Mouse (Mus musculus) liver, adult 2 months (tissue): ENCODE measurements around the gene Gpc6. TPM values are rescaled to one million over a fixed set of nuclear protein-coding genes. Genes with fewer than 3 reads are reported as not detected.

Source experiments
- DNase-seq: peaks from one replicate; pipeline ENCODE4 v3.0.0-alpha.2; 2011; ENCODE audit warnings: low read depth, low spot score; ENCODE audit errors: extremely low read depth
- H3K27ac ChIP-seq: fragments of 200-500 bp; replicated peaks from 2 replicates; pipeline ENCODE4 v1.5.1; 2012; ENCODE audit warnings: low read depth, mild to moderate bottlenecking, control low read depth, inconsistent platforms, low read length; ENCODE audit not compliant: insufficient read depth
- H3K27me3 ChIP-seq: fragments of 200-500 bp; 2 replicates; pipeline ENCODE4 v1.6.1; 2012; ENCODE audit warnings: mild to moderate bottlenecking, moderate library complexity, low read length, inconsistent platforms; ENCODE audit not compliant: control insufficient read depth, insufficient read depth
- H3K36me3 ChIP-seq: fragments of 200-500 bp; 2 replicates; pipeline ENCODE4 v1.6.1; 2012; ENCODE audit warnings: low read length, inconsistent platforms; ENCODE audit not compliant: control insufficient read depth, insufficient read depth
- H3K4me1 ChIP-seq: fragments of 200-500 bp; 2 replicates; pipeline ENCODE4 v1.6.1; 2011; ENCODE audit warnings: low read length; ENCODE audit not compliant: control insufficient read depth, insufficient read depth
- H3K4me3 ChIP-seq: fragments of 200-500 bp; 2 replicates; pipeline ENCODE4 v1.5.1; 2011; ENCODE audit warnings: low read depth, mild to moderate bottlenecking, control low read depth, low read length, moderate library complexity; ENCODE audit not compliant: insufficient read depth
- H3K79me2 ChIP-seq: fragments of 200-500 bp; 2 replicates; pipeline ENCODE4 v1.6.1; 2012; ENCODE audit warnings: inconsistent platforms, mild to moderate bottlenecking, low read length, moderate library complexity; ENCODE audit not compliant: control insufficient read depth, insufficient read depth
- H3K9ac ChIP-seq: fragments of 200-500 bp; 2 replicates; pipeline ENCODE4 v1.6.1; 2012; ENCODE audit warnings: low read depth, mild to moderate bottlenecking, control low read depth, inconsistent platforms, low read length
- CTCF ChIP-seq: fragments of 200-500 bp; IDR thresholded peaks from 2 replicates; pipeline ENCODE4 v1.5.1; 2011; ENCODE audit warnings: low read depth, low read length, control low read depth
- POLR2A ChIP-seq: fragments of 200-500 bp; IDR thresholded peaks from 2 replicates; pipeline ENCODE4 v1.6.1; 2011; ENCODE audit warnings: low read length, control low read depth; ENCODE audit not compliant: insufficient read depth; ENCODE audit errors: extremely low read depth
- WGBS: fragments of 180-500 bp; shearing (Covaris S2); methylation state at CpG from one replicate; pipeline ENCODE4 v1.1.7; 2018; 5-methylcytosine and 5-hydroxymethylcytosine counted together
- polyA plus RNA-seq: library from polyadenylated mRNA; depleted of rRNA; stranded (reverse); fragments of >200 nt; gene quantifications from 2 replicates; pipeline ENCODE4 v1.2.3, GENCODE M21; 2012
- total RNA-seq: library from RNA; depleted of rRNA; stranded (reverse); fragments of >200 nt; gene quantifications from 2 replicates; pipeline ENCODE4 v1.2.3, GENCODE M21; 2014

Gene Gpc6
- total and polyA plus RNA-seq, 2 experiments: 0.88 to 2.6 TPM

DNA sequence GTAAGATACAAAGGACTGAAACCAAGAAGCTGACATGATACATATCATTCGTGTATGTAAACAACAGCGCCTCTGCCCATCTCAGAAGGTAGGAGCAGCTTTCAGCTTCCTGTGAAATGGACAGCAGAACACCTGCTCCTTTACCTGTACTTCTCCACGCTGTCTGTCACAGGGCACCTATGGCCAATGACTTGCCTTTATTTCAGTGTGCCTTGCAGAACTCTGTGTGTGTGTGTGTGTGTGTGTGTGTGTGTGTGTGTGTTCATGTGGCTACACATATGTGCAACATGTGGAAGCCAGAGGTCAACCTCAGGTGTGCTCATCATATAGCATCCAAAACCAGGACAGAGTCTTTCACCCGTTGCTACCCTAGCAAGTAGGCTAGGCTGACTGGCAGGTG lies 911.9 kb downstream of the Gpc6 start:
- H3K4me3 ChIP-seq: no peak overlapping the region
- 92% methylated on average over 4 of the region's 4 CpGs for WGBS
- no peak for TF ChIP-seq POLR2A
- no peak for TF ChIP-seq CTCF

DNA sequence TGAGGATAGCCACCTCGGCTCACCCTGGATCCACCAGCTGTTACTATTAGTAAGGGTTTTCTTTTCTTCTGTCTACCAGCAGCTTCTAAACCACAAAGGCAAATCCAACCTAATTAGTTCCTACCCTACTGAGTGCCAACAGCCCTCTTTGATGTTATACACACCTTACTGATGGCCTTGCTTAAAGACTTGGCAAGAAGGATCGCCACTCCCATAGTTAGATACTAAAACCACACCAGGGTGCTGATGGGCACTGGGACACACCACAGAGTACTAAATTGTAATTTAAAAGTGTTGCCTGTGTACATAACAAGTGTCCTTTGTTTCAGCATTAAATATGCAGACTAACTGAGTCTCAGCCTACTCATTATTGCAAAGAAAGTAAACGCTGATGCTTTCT lies 912.6 kb downstream of the Gpc6 start:
- Histone ChIP-seq H3K27me3 (no peaks in the 10 kb centered on the region), H3K36me3 (no peaks in the 10 kb centered on the region), H3K79me2 (no peaks in the 10 kb centered on the region), H3K27ac (no peak overlapping the region), H3K9ac (no peak overlapping the region), H3K4me3 (no peak overlapping the region), H3K4me1 (no peaks in the 10 kb centered on the region)
- WGBS: 73% methylated on average over 3 of the region's 3 CpGs
- TF ChIP-seq POLR2A (no peak), CTCF (no peak)
- DNase-seq: no peak

More for the DNA sequence above, 911.9 kb downstream of the Gpc6 start:
- Histone ChIP-seq H3K9ac (no peak overlapping the region), H3K36me3 (no peaks in the 10 kb centered on the region), H3K27me3 (no peaks in the 10 kb centered on the region), H3K79me2 (no peaks in the 10 kb centered on the region), H3K4me1 (no peaks in the 10 kb centered on the region), H3K27ac (no peak overlapping the region)
- no peak for DNase-seq

DNA sequence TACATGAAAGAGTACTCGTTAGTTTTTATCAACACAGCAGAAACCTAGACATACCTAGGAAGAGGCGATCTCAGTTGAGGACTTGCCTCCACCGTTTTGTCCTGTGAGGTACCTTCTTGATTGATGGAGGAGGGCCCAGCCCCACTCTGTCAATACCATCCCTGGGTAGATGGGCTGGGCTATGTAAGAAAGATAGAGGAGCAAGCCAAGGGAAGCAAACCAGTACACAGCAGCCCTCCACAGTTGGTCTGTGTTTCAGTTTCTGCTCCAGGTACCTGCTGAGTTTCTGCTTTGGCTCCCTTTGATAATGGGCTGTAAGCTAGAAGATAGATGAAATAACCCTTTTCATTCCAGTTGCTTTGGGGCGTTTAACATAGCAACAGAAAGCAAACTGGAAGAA lies 916.1 kb downstream of the Gpc6 start:
- H3K4me3 ChIP-seq: no peak overlapping the region
- 79% methylated on average over 4 of the region's 4 CpGs for WGBS
- no peaks in the 10 kb centered on the region for H3K4me1 ChIP-seq
- TF ChIP-seq POLR2A: no peak
- no peak for TF ChIP-seq CTCF
- no peak overlapping the region for H3K27ac ChIP-seq
- H3K9ac ChIP-seq: no peak overlapping the region
- H3K27me3 ChIP-seq: no peaks in the 10 kb centered on the region
- no peak for DNase-seq
- H3K36me3 ChIP-seq: no peaks in the 10 kb centered on the region
- no peaks in the 10 kb centered on the region for H3K79me2 ChIP-seq

DNA sequence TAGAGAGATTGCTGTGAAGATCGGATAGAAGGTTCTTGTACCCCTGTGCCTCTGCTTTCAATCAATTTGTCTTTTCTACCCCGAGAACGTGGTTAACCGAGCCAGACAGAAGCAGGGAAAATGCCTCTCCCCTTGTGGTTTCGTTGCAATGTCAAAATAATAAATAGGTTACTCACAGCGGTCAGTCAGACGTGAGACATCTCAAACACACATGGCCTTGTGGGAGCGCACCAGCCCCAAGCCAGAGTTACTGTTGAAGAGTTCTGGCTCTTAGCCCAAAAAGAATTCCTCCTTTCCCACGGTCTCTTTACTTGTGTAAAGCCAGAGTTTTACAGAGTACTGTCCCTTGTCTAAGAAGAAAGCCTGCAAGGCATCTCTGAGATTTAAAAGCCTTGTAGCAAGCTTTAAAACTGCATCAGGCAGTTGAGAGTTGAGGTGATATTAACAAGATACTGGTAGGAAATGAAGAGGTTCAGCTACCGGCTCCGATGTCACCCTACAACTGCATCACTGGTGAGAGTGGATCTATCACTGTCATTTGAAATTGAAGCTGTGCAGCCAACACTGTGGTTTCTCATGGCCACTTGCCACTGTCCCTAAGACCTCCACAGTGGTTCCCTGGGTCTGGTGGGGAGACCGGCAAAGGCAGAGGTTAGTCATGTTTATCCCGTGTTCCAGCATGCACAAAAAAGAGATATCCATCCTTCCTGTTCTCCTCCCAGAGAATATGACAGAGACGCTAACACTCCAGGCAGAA lies 916.9 kb downstream of the Gpc6 start:
- Histone ChIP-seq H3K27ac (no peak overlapping the region), H3K36me3 (no peaks in the 10 kb centered on the region), H3K79me2 (no peaks in the 10 kb centered on the region), H3K27me3 (no peaks in the 10 kb centered on the region), H3K9ac (no peak overlapping the region), H3K4me3 (no peak overlapping the region), H3K4me1 (no peaks in the 10 kb centered on the region)
- TF ChIP-seq POLR2A (no peak), CTCF (no peak)
- WGBS: 79% methylated on average over 14 of the region's 14 CpGs
- DNase-seq: no peak

DNA sequence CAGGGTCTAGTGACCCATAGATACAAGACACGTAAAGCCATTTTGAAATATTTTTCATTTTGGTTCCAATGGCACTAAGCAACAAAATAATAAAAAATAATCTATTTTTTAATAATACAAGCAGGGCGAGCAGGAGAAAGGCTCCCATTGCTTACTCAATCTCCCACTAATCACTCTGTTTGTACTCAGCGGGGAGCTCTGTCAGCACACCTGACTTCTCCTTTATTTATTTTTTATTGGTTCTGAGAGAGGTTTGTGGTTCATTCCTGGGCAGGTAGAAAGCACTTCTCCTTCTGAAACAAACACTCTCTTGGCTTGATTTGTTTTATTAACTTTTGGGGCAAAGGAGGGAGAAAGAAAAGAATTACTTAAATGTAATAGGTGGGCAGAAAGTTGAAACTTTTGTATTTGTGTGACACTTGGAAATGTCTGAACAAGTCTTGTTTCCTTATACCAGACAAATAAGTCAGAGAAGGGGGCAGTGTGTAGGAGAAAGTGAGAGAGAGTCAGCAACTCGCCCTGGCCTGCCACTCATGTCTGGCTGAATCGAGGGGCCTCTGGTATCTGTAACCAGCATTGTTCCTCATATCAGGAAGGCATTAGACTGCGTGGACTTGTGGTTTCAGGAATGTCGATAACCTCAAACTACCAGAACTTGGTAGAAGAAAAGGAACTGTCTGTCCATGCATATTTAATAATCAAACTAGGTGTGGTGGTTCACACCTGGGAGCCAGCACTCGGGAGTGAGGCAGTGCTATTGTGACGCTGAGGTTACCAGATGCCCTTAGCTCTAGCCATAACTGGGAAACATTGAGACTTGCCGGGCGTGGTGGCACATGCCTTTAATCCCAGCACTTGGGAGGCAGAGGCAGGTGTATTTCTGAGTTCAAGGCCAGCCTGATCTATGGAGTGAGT lies 924.7 kb downstream of the Gpc6 start:
- H3K79me2 ChIP-seq: no peaks in the 10 kb centered on the region
- 84% methylated on average over 11 of the region's 11 CpGs for WGBS
- H3K4me1 ChIP-seq: no peaks in the 10 kb centered on the region
- H3K4me3 ChIP-seq: no peak overlapping the region
- TF ChIP-seq CTCF: no peak
- no peak for TF ChIP-seq POLR2A
- DNase-seq: no peak
- no peaks in the 10 kb centered on the region for H3K27me3 ChIP-seq
- no peaks in the 10 kb centered on the region for H3K36me3 ChIP-seq
- no peak overlapping the region for H3K27ac ChIP-seq
- H3K9ac ChIP-seq: no peak overlapping the region

DNA sequence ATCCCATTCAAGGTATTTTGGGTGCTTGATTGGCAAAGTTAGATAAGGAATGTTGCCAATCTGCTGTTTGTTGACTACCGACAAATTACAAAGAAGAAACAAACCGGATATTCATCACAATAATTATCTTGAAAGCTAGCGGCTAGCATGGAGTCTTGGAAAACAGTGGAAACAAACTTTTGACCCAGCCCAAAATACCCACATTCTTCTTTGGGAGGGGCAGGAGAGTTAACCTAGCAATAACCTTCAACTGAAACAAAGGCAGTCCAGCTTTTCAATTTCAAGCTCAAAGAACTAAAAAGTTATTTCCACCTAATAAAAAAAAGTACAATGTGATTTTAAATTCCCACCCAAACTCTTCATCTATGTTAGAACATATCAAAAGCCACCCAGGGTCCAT lies 927.2 kb downstream of the Gpc6 start:
- 82% methylated on average over 3 of the region's 3 CpGs for WGBS

More for the DNA sequence above, 927.2 kb downstream of the Gpc6 start:
- H3K9ac ChIP-seq: no peak overlapping the region
- no peak overlapping the region for H3K27ac ChIP-seq
- H3K4me1 ChIP-seq: no peaks in the 10 kb centered on the region
- TF ChIP-seq CTCF (no peak), POLR2A (no peak)
- no peaks in the 10 kb centered on the region for H3K79me2 ChIP-seq
- no peaks in the 10 kb centered on the region for H3K27me3 ChIP-seq
- no peak overlapping the region for H3K4me3 ChIP-seq
- no peaks in the 10 kb centered on the region for H3K36me3 ChIP-seq
- no peak for DNase-seq
